Mouse (Mus musculus) kidney, adult 2 months (tissue): ENCODE results near the gene Etv4.

Experiments used
- CTCF ChIP-seq: fragments of 200-500 bp; conservative IDR thresholded peaks from 2 replicates; pipeline ENCODE4 v1.5.1; 2011; ENCODE audit warnings: low read depth, mild to moderate bottlenecking, control low read depth, low read length, moderate library complexity, mixed read lengths; ENCODE audit not compliant: insufficient read depth, insufficient read length
- POLR2A ChIP-seq: fragments of 200-500 bp; IDR thresholded peaks from one replicate; pipeline ENCODE4 v1.6.1; 2011; ENCODE audit warnings: low read depth, low read length, control low read depth

- TF ChIP-seq CTCF (no peak), POLR2A (no peak)
Observed at GRCm38 (mm10) chr11:101823210-101823609, 38.0 kb upstream of the Etv4 start.
